Mouse (Mus musculus): ENCODE measurements around the gene Hist1h3f. TPM values are rescaled to one million over a fixed set of nuclear protein-coding genes. Genes with fewer than 3 reads are reported as not detected.

Gene Hist1h3f
- 0.54 and 0.82 TPM in 2 replicates for polyA plus RNA-seq (2015; fragmentation: Nextera tagmentation; extraction: Ambion mirVana)

- under 1% methylated on average over 25 of the region's 45 CpGs for WGBS
- peak within 1 kb of the TSS; percentile 86 for H3K4me2 ChIP-seq (replicated peaks; ENCODE audit: low read depth, low read length)
- peak; percentile 93 for ATAC-seq (ENCODE audit: low FRiP score, low TSS enrichment)
- peak within 1 kb of the TSS; percentile 74 for H3K9ac ChIP-seq (replicated peaks; ENCODE audit: low read length)
- no peaks in the 10 kb centered on the region for H3K9me3 ChIP-seq (ENCODE audit: low read length)
- no peaks in the 10 kb centered on the region for H3K36me3 ChIP-seq (ENCODE audit: insufficient read depth, low read length)
- peaks cover 5% of the 10 kb centered on the region; the same call in 1 of the 2 replicates for H3K4me1 ChIP-seq (ENCODE audit: insufficient read depth, low read length)
- H3K27me3 ChIP-seq (ENCODE audit: insufficient read depth, low read length) = no peaks in the 10 kb centered on the region
- peak within 1 kb of the TSS; percentile 54 for H3K4me3 ChIP-seq (ENCODE audit: low read length)
- peak within 1 kb of the TSS; percentile 97 for H3K27ac ChIP-seq (ENCODE audit: low read length)
Measured at GRCm38 (mm10) chr13:23543965-23544786, at the start of gene Hist1h3f. TSS of gene Hist1h3f (plus strand) at chr13:23544052.

GRCm38 (mm10) chr13:23495526-23495925 is 48.3 kb upstream of the Hist1h3f start:
- Histone ChIP-seq H3K4me3 (ENCODE audit: low read length) (no peak overlapping the region), H3K36me3 (ENCODE audit: insufficient read depth, low read length) (no peaks in the 10 kb centered on the region), H3K27ac (ENCODE audit: low read length) (no peak overlapping the region), H3K4me2 (replicated peaks; ENCODE audit: low read depth, low read length) (no peak overlapping the region), H3K9ac (replicated peaks; ENCODE audit: low read length) (no peak overlapping the region), H3K27me3 (ENCODE audit: insufficient read depth, low read length) (no peaks in the 10 kb centered on the region; the same call in 1 of the 2 replicates), H3K4me1 (ENCODE audit: insufficient read depth, low read length) (0 out of 2 replicates have a peak, but pooled peaks cover 8% of the 10 kb centered on the region), H3K9me3 (ENCODE audit: low read length) (no peaks in the 10 kb centered on the region)
- no peak for ATAC-seq (ENCODE audit: low FRiP score, low TSS enrichment)
- WGBS = 82% methylated on average over 6 of the region's 6 CpGs

- no peaks in the 10 kb centered on the region for H3K36me3 ChIP-seq (ENCODE audit: insufficient read depth, low read length)
- H3K4me1 ChIP-seq (ENCODE audit: insufficient read depth, low read length) = 0 out of 2 replicates have a peak, but pooled peaks cover 11% of the 10 kb centered on the region
- no peaks in the 10 kb centered on the region; the same call in 1 of the 2 replicates for H3K27me3 ChIP-seq (ENCODE audit: insufficient read depth, low read length)
- H3K4me2 ChIP-seq (replicated peaks; ENCODE audit: low read depth, low read length) = peak overlapping the region; percentile 59
- no peaks in the 10 kb centered on the region for H3K9me3 ChIP-seq (ENCODE audit: low read length)
- WGBS = 5% methylated on average over 19 of the region's 19 CpGs
- H3K27ac ChIP-seq (ENCODE audit: low read length) = no peak overlapping the region
- H3K9ac ChIP-seq (replicated peaks; ENCODE audit: low read length) = no peak overlapping the region
- ATAC-seq (ENCODE audit: low FRiP score, low TSS enrichment) = no peak
- H3K4me3 ChIP-seq (ENCODE audit: low read length) = peak overlapping the region; percentile 45
Measured at GRCm38 (mm10) chr13:23497656-23498321, 46.1 kb upstream of the Hist1h3f start.

- Histone ChIP-seq H3K27me3 (ENCODE audit: insufficient read depth, low read length) (no peaks in the 10 kb centered on the region; the same call in 1 of the 2 replicates), H3K9ac (replicated peaks; ENCODE audit: low read length) (peak overlapping the region; percentile 50), H3K4me1 (ENCODE audit: insufficient read depth, low read length) (0 out of 2 replicates have a peak, but pooled peaks cover 11% of the 10 kb centered on the region), H3K9me3 (ENCODE audit: low read length) (no peaks in the 10 kb centered on the region), H3K4me3 (ENCODE audit: low read length) (peak overlapping the region; percentile 45), H3K36me3 (ENCODE audit: insufficient read depth, low read length) (no peaks in the 10 kb centered on the region), H3K27ac (ENCODE audit: low read length) (no peak overlapping the region), H3K4me2 (replicated peaks; ENCODE audit: low read depth, low read length) (peak overlapping the region; percentile 59)
- ATAC-seq (ENCODE audit: low FRiP score, low TSS enrichment) = 0 out of 2 replicates have a peak, but pooled peaks have one; percentile 40
- 4% methylated on average over 10 of the region's 10 CpGs for WGBS
Measured at GRCm38 (mm10) chr13:23498653-23499052, 45.2 kb upstream of the Hist1h3f start.

- no peak for ATAC-seq (ENCODE audit: low FRiP score, low TSS enrichment)
- no peak overlapping the region for H3K4me3 ChIP-seq (ENCODE audit: low read length)
- no peaks in the 10 kb centered on the region for H3K36me3 ChIP-seq (ENCODE audit: insufficient read depth, low read length)
- H3K4me1 ChIP-seq (ENCODE audit: insufficient read depth, low read length) = peaks cover 11% of the 10 kb centered on the region; the same call in 1 of the 2 replicates
- H3K4me2 ChIP-seq (replicated peaks; ENCODE audit: low read depth, low read length) = no peak overlapping the region
- 27% methylated on average over 7 of the region's 7 CpGs for WGBS
- no peak overlapping the region for H3K27ac ChIP-seq (ENCODE audit: low read length)
- no peak overlapping the region for H3K9ac ChIP-seq (replicated peaks; ENCODE audit: low read length)
- no peaks in the 10 kb centered on the region for H3K9me3 ChIP-seq (ENCODE audit: low read length)
- no peaks in the 10 kb centered on the region; the same call in 1 of the 2 replicates for H3K27me3 ChIP-seq (ENCODE audit: insufficient read depth, low read length)
Measured at GRCm38 (mm10) chr13:23499943-23500342, 43.9 kb upstream of the Hist1h3f start.

- H3K4me2 ChIP-seq (replicated peaks; ENCODE audit: low read depth, low read length) = peak overlapping the region; percentile 45; the same call in 1 of the 2 replicates
- WGBS = 2% methylated on average over 17 of the region's 17 CpGs
- H3K9ac ChIP-seq (replicated peaks; ENCODE audit: low read length) = no peak overlapping the region
- peak; percentile 69; the same call in 1 of the 2 replicates for ATAC-seq (ENCODE audit: low FRiP score, low TSS enrichment)
- H3K9me3 ChIP-seq (ENCODE audit: low read length) = no peaks in the 10 kb centered on the region
- H3K4me3 ChIP-seq (ENCODE audit: low read length) = peak overlapping the region; percentile 6; the same call in 1 of the 2 replicates
- H3K27ac ChIP-seq (ENCODE audit: low read length) = no peak overlapping the region
- no peaks in the 10 kb centered on the region for H3K27me3 ChIP-seq (ENCODE audit: insufficient read depth, low read length)
- H3K4me1 ChIP-seq (ENCODE audit: insufficient read depth, low read length) = peaks cover 18% of the 10 kb centered on the region; the same call in 1 of the 2 replicates
- H3K36me3 ChIP-seq (ENCODE audit: insufficient read depth, low read length) = no peaks in the 10 kb centered on the region
Measured at GRCm38 (mm10) chr13:23500424-23501200, 43.2 kb upstream of the Hist1h3f start.

GRCm38 (mm10) chr13:23501511-23501910 is 42.3 kb upstream of the Hist1h3f start:
- Histone ChIP-seq H3K9me3 (ENCODE audit: low read length) (no peaks in the 10 kb centered on the region), H3K4me3 (ENCODE audit: low read length) (peak overlapping the region; percentile 25), H3K4me1 (ENCODE audit: insufficient read depth, low read length) (peaks cover 24% of the 10 kb centered on the region), H3K27me3 (ENCODE audit: insufficient read depth, low read length) (no peaks in the 10 kb centered on the region), H3K27ac (ENCODE audit: low read length) (no peak overlapping the region), H3K36me3 (ENCODE audit: insufficient read depth, low read length) (no peaks in the 10 kb centered on the region), H3K9ac (replicated peaks; ENCODE audit: low read length) (no peak overlapping the region), H3K4me2 (replicated peaks; ENCODE audit: low read depth, low read length) (peak overlapping the region; percentile 45)
- WGBS = 24% methylated on average over 5 of the region's 5 CpGs
- ATAC-seq (ENCODE audit: low FRiP score, low TSS enrichment) = no peak

- Histone ChIP-seq H3K36me3 (ENCODE audit: insufficient read depth, low read length) (no peaks in the 10 kb centered on the region), H3K9ac (replicated peaks; ENCODE audit: low read length) (no peak overlapping the region), H3K27me3 (ENCODE audit: insufficient read depth, low read length) (no peaks in the 10 kb centered on the region), H3K4me3 (ENCODE audit: low read length) (peak overlapping the region; percentile 25), H3K4me2 (replicated peaks; ENCODE audit: low read depth, low read length) (peak overlapping the region; percentile 45), H3K4me1 (ENCODE audit: insufficient read depth, low read length) (peaks cover 27% of the 10 kb centered on the region), H3K27ac (ENCODE audit: low read length) (no peak overlapping the region), H3K9me3 (ENCODE audit: low read length) (no peaks in the 10 kb centered on the region)
- 31% methylated on average over 9 of the region's 9 CpGs for WGBS
- ATAC-seq (ENCODE audit: low FRiP score, low TSS enrichment) = no peak
Measured at GRCm38 (mm10) chr13:23502031-23502567, 41.8 kb upstream of the Hist1h3f start.

GRCm38 (mm10) chr13:23502916-23503315 is 40.9 kb upstream of the Hist1h3f start:
- H3K4me3 ChIP-seq (ENCODE audit: low read length) = no peak overlapping the region
- no peak overlapping the region for H3K4me2 ChIP-seq (replicated peaks; ENCODE audit: low read depth, low read length)
- no peaks in the 10 kb centered on the region for H3K27me3 ChIP-seq (ENCODE audit: insufficient read depth, low read length)
- no peak overlapping the region for H3K27ac ChIP-seq (ENCODE audit: low read length)
- no peak for ATAC-seq (ENCODE audit: low FRiP score, low TSS enrichment)
- no peak overlapping the region for H3K9ac ChIP-seq (replicated peaks; ENCODE audit: low read length)
- WGBS = 56% methylated on average over 4 of the region's 4 CpGs
- H3K36me3 ChIP-seq (ENCODE audit: insufficient read depth, low read length) = no peaks in the 10 kb centered on the region
- H3K9me3 ChIP-seq (ENCODE audit: low read length) = no peaks in the 10 kb centered on the region
- peaks cover 27% of the 10 kb centered on the region for H3K4me1 ChIP-seq (ENCODE audit: insufficient read depth, low read length)
